Mouse (Mus musculus) hindbrain, embryonic 14.5 days (tissue): ENCODE data around the gene Dhdds. TPM values are rescaled to one million over a fixed set of nuclear protein-coding genes. Genes with fewer than 3 reads are reported as not detected.

Source experiments
- ATAC-seq: fragments of 200-750 bp; cut with Nextera tagmentation; 2 replicates; pipeline ENCODE4 v1.8.0; 2017; ENCODE audit warnings: moderate number of reproducible peaks, mild to moderate bottlenecking, moderate TSS enrichment, moderate library complexity; ENCODE audit not compliant: low FRiP score
- DNase-seq: peaks from one replicate; pipeline ENCODE4 v3.0.0-alpha.2; 2015; ENCODE audit warnings: low spot score
- H3K27ac ChIP-seq: fragments of 300-500 bp; sonication (generic); 2 replicates; pipeline ENCODE4 v1.5.1; 2014; ENCODE audit warnings: mild to moderate bottlenecking, moderate library complexity
- H3K27me3 ChIP-seq: fragments of 300-500 bp; sonication (generic); 2 replicates; pipeline ENCODE4 v1.6.1; 2014; ENCODE audit warnings: mild to moderate bottlenecking, low read length, mixed read lengths; ENCODE audit not compliant: control insufficient read depth, insufficient read depth
- H3K36me3 ChIP-seq: fragments of 300-500 bp; sonication (generic); replicated peaks from 2 replicates; pipeline ENCODE4 v1.6.1; 2014; ENCODE audit not compliant: control insufficient read depth, insufficient read depth
- H3K4me1 ChIP-seq: fragments of 300-500 bp; sonication (generic); replicated peaks from 2 replicates; pipeline ENCODE4 v1.6.1; 2014; ENCODE audit warnings: antibody characterized with exemption, low read length, mixed read lengths; ENCODE audit not compliant: control insufficient read depth, insufficient read depth
- H3K4me2 ChIP-seq: fragments of 300-500 bp; sonication (generic); replicated peaks from 2 replicates; pipeline ENCODE4 v1.6.1; 2014; ENCODE audit warnings: mild to moderate bottlenecking, moderate library complexity
- H3K4me3 ChIP-seq: fragments of 300-500 bp; sonication (generic); replicated peaks from 2 replicates; pipeline ENCODE4 v1.5.1; 2014; ENCODE audit warnings: mild to moderate bottlenecking, low read length
- H3K9ac ChIP-seq: fragments of 300-500 bp; sonication (generic); 2 replicates; pipeline ENCODE4 v1.6.1; 2014
- H3K9me3 ChIP-seq: fragments of 300-500 bp; sonication (generic); 2 replicates; pipeline ENCODE4 v1.6.1; 2016; ENCODE audit warnings: low read length; ENCODE audit not compliant: control insufficient read depth
- WGBS: fragments of 180-500 bp; shearing (Covaris S2); extraction: QIAGEN DNeasy Blood & Tissue Kit; methylation state at CpG from one replicate; pipeline ENCODE4 v1.1.7; 2014; 5-methylcytosine and 5-hydroxymethylcytosine counted together
- polyA plus RNA-seq: library from polyadenylated mRNA; unstranded; fragments of >200 nt; fragmentation: Nextera tagmentation; extraction: Ambion mirVana; gene quantifications from 2 replicates; pipeline ENCODE4 v1.2.1, GENCODE M21; 2014

The Dhdds gene
- polyA plus RNA-seq, 1 experiment from 2014 or later, result 49.3 TPM

- Histone ChIP-seq H3K9ac (peak overlapping the region; percentile 5; the same call in 1 of the 2 replicates), H3K4me3 (peak overlapping the region; percentile 14; the same call in 1 of the 2 replicates), H3K4me1 (peaks cover 23% of the 10 kb centered on the region), H3K27ac (0 out of 2 replicates have a peak overlapping the region, but pooled peaks have one; percentile 18), H3K36me3 (no peaks in the 10 kb centered on the region), H3K9me3 (no peaks in the 10 kb centered on the region), H3K4me2 (peak overlapping the region; percentile 63), H3K27me3 (peaks cover 19% of the 10 kb centered on the region)
- ATAC-seq (no peak), DNase-seq (no peak)
- 0% methylated on average over 9 of the region's 10 CpGs for WGBS
Observed at GRCm38 (mm10) chr4:134019210-134019609, 18.5 kb upstream of the Dhdds start.

GRCm38 (mm10) chr4:134018779-134019145 lies 18.0 kb upstream of the Dhdds start, which contains the start of gene Lin28a:
Gene Lin28a (minus strand): TSS chr4:134018841.
- peaks cover 19% of the 10 kb centered on the region for H3K27me3 ChIP-seq
- H3K4me3 ChIP-seq, result peak within 1 kb of the TSS; percentile 30
- WGBS, result 0% methylated on average over 9 of the region's 9 CpGs
- ATAC-seq (no peak), DNase-seq (no peak)
- H3K9ac ChIP-seq, result peak within 1 kb of the TSS; percentile 42; the same call in 1 of the 2 replicates
- peak within 1 kb of the TSS; percentile 18 for H3K27ac ChIP-seq
- no peaks in the 10 kb centered on the region for H3K36me3 ChIP-seq
- peak within 1 kb of the TSS; percentile 63 for H3K4me2 ChIP-seq
- peaks cover 23% of the 10 kb centered on the region for H3K4me1 ChIP-seq
- no peaks in the 10 kb centered on the region for H3K9me3 ChIP-seq

GRCm38 (mm10) chr4:134018038-134018778 lies 17.5 kb upstream of the Dhdds start:
- no peak for ATAC-seq
- no peak overlapping the region for H3K27ac ChIP-seq
- DNase-seq, result peak; percentile 31
- H3K4me1 ChIP-seq, result peaks cover 23% of the 10 kb centered on the region
- 0% methylated on average over 46 of the region's 46 CpGs for WGBS
- H3K9ac ChIP-seq, result peak overlapping the region; percentile 42; the same call in 1 of the 2 replicates
- H3K4me3 ChIP-seq, result peak overlapping the region; percentile 30
- H3K27me3 ChIP-seq, result peaks cover 19% of the 10 kb centered on the region
- no peaks in the 10 kb centered on the region for H3K9me3 ChIP-seq
- peak overlapping the region; percentile 63 for H3K4me2 ChIP-seq
- H3K36me3 ChIP-seq, result no peaks in the 10 kb centered on the region

GRCm38 (mm10) chr4:134017201-134017865 lies 16.6 kb upstream of the Dhdds start:
- Histone ChIP-seq H3K9me3 (no peaks in the 10 kb centered on the region), H3K27ac (no peak overlapping the region), H3K4me1 (peaks cover 23% of the 10 kb centered on the region), H3K4me2 (peak overlapping the region; percentile 63), H3K36me3 (no peaks in the 10 kb centered on the region), H3K4me3 (peak overlapping the region; percentile 30), H3K9ac (peak overlapping the region; percentile 42; the same call in 1 of the 2 replicates), H3K27me3 (peaks cover 19% of the 10 kb centered on the region)
- no peak for ATAC-seq
- WGBS, result 2% methylated on average over 21 of the region's 21 CpGs
- no peak for DNase-seq

- H3K9me3 ChIP-seq, result no peaks in the 10 kb centered on the region
- H3K4me3 ChIP-seq, result no peak overlapping the region
- WGBS, result 2% methylated on average over 8 of the region's 8 CpGs
- peaks cover 25% of the 10 kb centered on the region for H3K4me1 ChIP-seq
- no peak overlapping the region; the same call in 1 of the 2 replicates for H3K4me2 ChIP-seq
- H3K36me3 ChIP-seq, result no peaks in the 10 kb centered on the region
- ATAC-seq (no peak), DNase-seq (no peak)
- no peak overlapping the region for H3K9ac ChIP-seq
- no peak overlapping the region for H3K27ac ChIP-seq
- peaks cover 19% of the 10 kb centered on the region for H3K27me3 ChIP-seq
Observed at GRCm38 (mm10) chr4:134016767-134017166, 16.0 kb upstream of the Dhdds start.

GRCm38 (mm10) chr4:134016208-134016607 lies 15.5 kb upstream of the Dhdds start:
- 6% methylated on average over 7 of the region's 7 CpGs for WGBS
- DNase-seq, result no peak
- H3K4me1 ChIP-seq, result peaks cover 26% of the 10 kb centered on the region
- no peak overlapping the region for H3K9ac ChIP-seq
- H3K36me3 ChIP-seq, result no peaks in the 10 kb centered on the region
- no peak for ATAC-seq
- no peaks in the 10 kb centered on the region for H3K9me3 ChIP-seq
- H3K4me3 ChIP-seq, result no peak overlapping the region
- no peak overlapping the region for H3K4me2 ChIP-seq
- no peak overlapping the region for H3K27ac ChIP-seq
- H3K27me3 ChIP-seq, result peaks cover 19% of the 10 kb centered on the region

GRCm38 (mm10) chr4:134012858-134013528 lies 12.3 kb upstream of the Dhdds start:
- Histone ChIP-seq H3K27me3 (peaks cover 15% of the 10 kb centered on the region), H3K9ac (no peak overlapping the region), H3K27ac (no peak overlapping the region), H3K4me2 (no peak overlapping the region), H3K9me3 (no peaks in the 10 kb centered on the region), H3K36me3 (no peaks in the 10 kb centered on the region), H3K4me1 (peaks cover 17% of the 10 kb centered on the region), H3K4me3 (no peak overlapping the region)
- WGBS, result 50% methylated on average over 12 of the region's 12 CpGs
- DNase-seq (no peak), ATAC-seq (no peak)

GRCm38 (mm10) chr4:134011450-134012414 lies 11.0 kb upstream of the Dhdds start:
- no peak overlapping the region for H3K27ac ChIP-seq
- H3K9me3 ChIP-seq, result no peaks in the 10 kb centered on the region
- peaks cover 3% of the 10 kb centered on the region; the same call in 1 of the 2 replicates for H3K27me3 ChIP-seq
- no peak overlapping the region for H3K9ac ChIP-seq
- DNase-seq, result no peak
- no peaks in the 10 kb centered on the region for H3K36me3 ChIP-seq
- no peak overlapping the region for H3K4me3 ChIP-seq
- no peak overlapping the region for H3K4me2 ChIP-seq
- H3K4me1 ChIP-seq, result peaks cover 5% of the 10 kb centered on the region
- ATAC-seq, result no peak
- 8% methylated on average over 16 of the region's 16 CpGs for WGBS
